Mouse (Mus musculus): ENCODE data around the gene Bzw2. TPM values are rescaled to one million over a fixed set of nuclear protein-coding genes. Genes with fewer than 3 reads are reported as not detected.

Gene Bzw2
- polyA plus RNA-seq, 1 experiment from 2014 or later = 343 TPM

DNA sequence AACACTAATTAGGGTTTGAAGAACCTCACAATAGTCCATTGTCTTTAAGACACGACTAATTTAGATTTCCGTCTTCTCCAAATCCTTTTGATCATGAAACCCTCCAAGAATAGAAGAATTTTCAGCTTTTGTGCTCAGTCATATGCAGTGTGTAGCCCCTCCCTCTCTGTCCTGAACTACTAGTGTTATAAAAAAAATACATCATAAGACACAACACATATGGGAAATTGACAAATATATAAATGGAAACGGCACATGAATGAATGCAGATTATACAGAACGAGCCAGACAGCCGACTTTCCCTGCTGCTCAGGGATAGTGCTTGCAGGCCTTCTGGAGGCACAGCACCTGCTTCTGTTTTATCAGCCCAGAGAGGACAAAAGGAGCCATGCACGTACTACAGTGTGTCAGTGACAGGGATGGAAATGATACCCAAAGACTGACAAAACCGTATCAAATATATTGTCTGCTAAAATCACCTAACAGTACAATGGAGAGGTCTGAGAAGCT is 62.5 kb downstream of the Bzw2 start:
- ATAC-seq (ENCODE audit: low FRiP score, low read depth) = no peak
- Histone ChIP-seq H3K27ac (replicated peaks) (no peak overlapping the region), H3K4me3 (no peak overlapping the region), H3K4me1 (replicated peaks) (no peaks in the 10 kb centered on the region), H3K27me3 (no peaks in the 10 kb centered on the region), H3K9me3 (no peaks in the 10 kb centered on the region), H3K4me2 (no peak overlapping the region), H3K9ac (no peak overlapping the region), H3K36me3 (peaks cover 32% of the 10 kb centered on the region)
- WGBS = 69% methylated on average over 7 of the region's 7 CpGs

- Histone ChIP-seq H3K36me3 (peaks cover 32% of the 10 kb centered on the region), H3K4me2 (no peak overlapping the region), H3K9ac (no peak overlapping the region), H3K9me3 (no peaks in the 10 kb centered on the region), H3K4me3 (no peak overlapping the region), H3K27me3 (no peaks in the 10 kb centered on the region), H3K27ac (replicated peaks) (no peak overlapping the region), H3K4me1 (replicated peaks) (no peaks in the 10 kb centered on the region)
- no peak for ATAC-seq (ENCODE audit: low FRiP score, low read depth)
- 65% methylated on average over 8 of the region's 8 CpGs for WGBS
Measured at GRCm38 (mm10) chr12:36093081-36093670, 64.7 kb downstream of the Bzw2 start.

DNA sequence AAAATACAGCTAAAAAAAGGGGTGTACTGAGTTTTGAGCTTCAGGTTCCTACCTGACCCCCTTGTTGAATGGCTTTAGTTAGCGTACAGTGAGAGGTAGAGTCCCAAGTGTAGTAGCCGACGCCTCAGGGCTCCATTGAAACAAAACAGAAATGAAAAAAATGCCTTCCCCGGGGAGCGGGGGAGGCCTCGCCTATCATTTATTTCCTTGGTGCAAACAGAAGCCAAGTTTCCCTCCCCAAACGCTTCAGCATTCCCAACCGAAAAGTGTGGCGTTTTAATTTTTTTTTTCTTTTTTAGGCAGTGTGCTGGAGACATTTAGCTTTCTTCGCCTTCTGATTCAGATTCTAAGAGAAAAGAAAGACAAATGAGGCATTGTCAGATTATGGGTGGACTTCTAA is 65.9 kb downstream of the Bzw2 start:
- H3K9ac ChIP-seq = no peak overlapping the region
- WGBS = 92% methylated on average over 10 of the region's 10 CpGs
- ATAC-seq (ENCODE audit: low FRiP score, low read depth) = no peak
- no peak overlapping the region for H3K27ac ChIP-seq (replicated peaks)
- peaks cover 30% of the 10 kb centered on the region for H3K36me3 ChIP-seq
- no peaks in the 10 kb centered on the region for H3K9me3 ChIP-seq
- no peak overlapping the region for H3K4me3 ChIP-seq
- no peaks in the 10 kb centered on the region for H3K4me1 ChIP-seq (replicated peaks)
- no peaks in the 10 kb centered on the region for H3K27me3 ChIP-seq
- no peak overlapping the region for H3K4me2 ChIP-seq

- Histone ChIP-seq H3K27ac (replicated peaks) (no peak overlapping the region), H3K9me3 (no peaks in the 10 kb centered on the region), H3K4me1 (replicated peaks) (no peaks in the 10 kb centered on the region), H3K4me3 (no peak overlapping the region), H3K36me3 (peaks cover 19% of the 10 kb centered on the region), H3K9ac (no peak overlapping the region), H3K27me3 (no peaks in the 10 kb centered on the region), H3K4me2 (no peak overlapping the region)
- 56% methylated on average over 6 of the region's 6 CpGs for WGBS
- 0 out of 2 replicates have a peak, but pooled peaks have one; percentile 16 for ATAC-seq (ENCODE audit: low FRiP score, low read depth)
Measured at GRCm38 (mm10) chr12:36089221-36089620, 68.7 kb downstream of the Bzw2 start.

DNA sequence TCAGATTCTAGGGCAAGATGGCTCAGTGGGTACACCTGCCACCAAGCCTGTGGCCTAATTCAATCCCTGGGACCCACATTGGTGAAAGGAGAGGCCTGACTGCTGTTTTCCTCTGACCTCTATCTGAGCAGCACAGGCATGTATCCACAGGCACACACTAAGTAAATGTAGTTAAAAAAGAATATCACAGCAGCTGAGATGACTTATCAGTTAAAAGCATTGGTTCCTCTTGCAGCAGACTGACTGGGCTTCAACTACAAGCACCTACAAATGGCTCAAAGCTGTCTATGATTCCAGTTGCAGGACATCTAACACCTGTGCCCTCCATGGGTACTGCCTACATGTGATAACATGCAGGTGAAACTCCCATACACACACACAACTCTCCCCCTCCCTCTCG is 69.1 kb downstream of the Bzw2 start:
- no peaks in the 10 kb centered on the region for H3K9me3 ChIP-seq
- no peak overlapping the region for H3K9ac ChIP-seq
- H3K4me1 ChIP-seq (replicated peaks) = no peaks in the 10 kb centered on the region
- ATAC-seq (ENCODE audit: low FRiP score, low read depth) = 0 out of 2 replicates have a peak, but pooled peaks have one; percentile 33
- H3K4me2 ChIP-seq = no peak overlapping the region
- no peak overlapping the region for H3K27ac ChIP-seq (replicated peaks)
- no peak overlapping the region for H3K4me3 ChIP-seq
- H3K36me3 ChIP-seq = peaks cover 19% of the 10 kb centered on the region
- 97% methylated on average over 1 of the region's 1 CpGs for WGBS
- no peaks in the 10 kb centered on the region for H3K27me3 ChIP-seq

GRCm38 (mm10) chr12:36085380-36085779 is 72.5 kb downstream of the Bzw2 start:
- no peaks in the 10 kb centered on the region for H3K9me3 ChIP-seq
- no peak for ATAC-seq (ENCODE audit: low FRiP score, low read depth)
- no peak overlapping the region for H3K4me2 ChIP-seq
- no peak overlapping the region for H3K9ac ChIP-seq
- no peak overlapping the region for H3K27ac ChIP-seq (replicated peaks)
- WGBS = 91% methylated on average over 2 of the region's 2 CpGs
- no peaks in the 10 kb centered on the region for H3K27me3 ChIP-seq
- H3K4me1 ChIP-seq (replicated peaks) = no peaks in the 10 kb centered on the region
- H3K4me3 ChIP-seq = no peak overlapping the region
- no peaks in the 10 kb centered on the region for H3K36me3 ChIP-seq

DNA sequence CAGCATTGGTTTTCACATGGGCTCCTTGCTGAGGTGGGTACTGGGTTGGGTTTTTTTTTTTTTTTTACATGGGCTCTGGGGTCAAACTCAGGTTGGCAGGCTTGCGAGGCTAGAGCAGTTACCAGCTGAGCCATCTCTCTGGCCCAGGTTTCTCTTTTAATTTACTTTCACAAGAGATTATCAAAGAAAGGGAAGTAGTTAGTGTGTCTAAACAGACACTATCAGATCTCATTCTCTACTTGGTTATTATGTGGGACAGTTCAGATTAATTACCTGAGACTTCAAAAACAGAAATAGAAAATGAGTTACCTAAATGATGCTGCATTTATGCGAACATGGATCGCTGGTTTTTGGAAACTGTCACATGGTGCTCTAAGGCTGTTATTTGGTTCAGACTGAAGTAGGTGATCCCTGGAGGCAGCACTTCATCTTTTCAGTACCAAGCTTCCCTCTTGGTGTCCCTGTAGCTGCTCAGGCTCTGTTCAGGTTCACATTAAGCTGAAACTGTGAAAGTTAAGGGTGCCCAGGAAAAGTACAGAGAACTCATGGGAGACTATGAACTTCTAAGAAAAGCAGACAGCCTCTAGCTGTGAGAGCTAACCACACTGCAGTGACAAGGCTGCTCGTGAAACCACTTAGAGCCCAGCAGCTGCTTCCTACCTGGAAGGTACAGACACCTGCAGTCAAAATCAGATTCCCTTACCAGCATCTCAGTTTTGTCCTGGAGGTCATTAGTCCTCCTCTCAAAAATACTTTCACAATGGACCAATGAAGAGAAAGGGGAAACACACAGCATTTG is 79.6 kb downstream of the Bzw2 start:
- H3K4me3 ChIP-seq = no peak overlapping the region
- 77% methylated on average over 4 of the region's 4 CpGs for WGBS
- H3K4me1 ChIP-seq (replicated peaks) = no peaks in the 10 kb centered on the region
- no peak for ATAC-seq (ENCODE audit: low FRiP score, low read depth)
- H3K27ac ChIP-seq (replicated peaks) = no peak overlapping the region
- H3K4me2 ChIP-seq = no peak overlapping the region
- H3K27me3 ChIP-seq = no peaks in the 10 kb centered on the region
- H3K9ac ChIP-seq = no peak overlapping the region
- no peaks in the 10 kb centered on the region for H3K9me3 ChIP-seq
- no peaks in the 10 kb centered on the region for H3K36me3 ChIP-seq

- H3K27ac ChIP-seq (replicated peaks) = no peak overlapping the region
- WGBS = 29% methylated on average over 5 of the region's 5 CpGs
Measured at GRCm38 (mm10) chr12:36072860-36073259, 85.0 kb downstream of the Bzw2 start.

GRCm38 (mm10) chr12:36070231-36070630 is 87.6 kb downstream of the Bzw2 start:
- H3K36me3 ChIP-seq = no peaks in the 10 kb centered on the region
- no peak overlapping the region for H3K27ac ChIP-seq (replicated peaks)
- no peak overlapping the region for H3K4me2 ChIP-seq
- 88% methylated on average over 4 of the region's 4 CpGs for WGBS
- ATAC-seq (ENCODE audit: low FRiP score, low read depth) = no peak
- no peak overlapping the region for H3K4me3 ChIP-seq
- no peaks in the 10 kb centered on the region for H3K4me1 ChIP-seq (replicated peaks)
- no peaks in the 10 kb centered on the region for H3K27me3 ChIP-seq
- H3K9me3 ChIP-seq = no peaks in the 10 kb centered on the region
- no peak overlapping the region for H3K9ac ChIP-seq

More at GRCm38 (mm10) chr12:36072860-36073259, 85.0 kb downstream of the Bzw2 start:
- Histone ChIP-seq H3K4me2 (no peak overlapping the region), H3K4me3 (no peak overlapping the region), H3K9ac (no peak overlapping the region), H3K36me3 (no peaks in the 10 kb centered on the region), H3K27me3 (no peaks in the 10 kb centered on the region), H3K9me3 (no peaks in the 10 kb centered on the region), H3K4me1 (replicated peaks) (no peaks in the 10 kb centered on the region)
- ATAC-seq (ENCODE audit: low FRiP score, low read depth) = no peak

- Histone ChIP-seq H3K27me3 (no peaks in the 10 kb centered on the region), H3K9ac (no peak overlapping the region), H3K4me3 (no peak overlapping the region), H3K4me1 (replicated peaks) (no peaks in the 10 kb centered on the region), H3K9me3 (no peaks in the 10 kb centered on the region), H3K4me2 (no peak overlapping the region), H3K27ac (replicated peaks) (no peak overlapping the region), H3K36me3 (no peaks in the 10 kb centered on the region)
- 91% methylated on average over 2 of the region's 2 CpGs for WGBS
- no peak for ATAC-seq (ENCODE audit: low FRiP score, low read depth)
Measured at GRCm38 (mm10) chr12:36067538-36067937, 90.3 kb downstream of the Bzw2 start.

- no peaks in the 10 kb centered on the region for H3K4me1 ChIP-seq (replicated peaks)
- no peak overlapping the region for H3K4me3 ChIP-seq
- no peak overlapping the region for H3K4me2 ChIP-seq
- no peaks in the 10 kb centered on the region for H3K27me3 ChIP-seq
- H3K27ac ChIP-seq (replicated peaks) = no peak overlapping the region
- no peaks in the 10 kb centered on the region for H3K9me3 ChIP-seq
- 52% methylated on average over 1 of the region's 1 CpGs for WGBS
- H3K9ac ChIP-seq = no peak overlapping the region
- no peak for ATAC-seq (ENCODE audit: low FRiP score, low read depth)
- H3K36me3 ChIP-seq = no peaks in the 10 kb centered on the region
Measured at GRCm38 (mm10) chr12:36065911-36066310, 92.0 kb downstream of the Bzw2 start.

DNA sequence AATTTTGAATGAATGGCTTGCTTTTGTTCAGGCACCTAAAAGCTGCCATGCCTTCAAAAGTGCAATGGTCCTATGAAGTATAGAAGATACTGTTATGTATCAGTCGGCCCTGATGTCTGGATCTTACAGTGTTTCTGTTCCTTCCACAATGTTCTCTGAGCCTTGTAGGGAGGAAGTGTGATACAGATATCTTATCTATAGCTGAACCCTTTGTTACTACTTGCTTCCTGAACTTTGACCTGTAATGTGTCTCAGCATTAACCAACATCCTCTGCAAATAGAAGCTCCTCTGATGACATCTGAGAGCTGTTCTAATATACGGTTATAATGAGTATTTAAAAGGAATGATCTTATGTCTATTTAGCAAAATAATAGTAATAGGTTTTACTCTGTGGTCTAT is 100.2 kb downstream of the Bzw2 start:
- no peaks in the 10 kb centered on the region for H3K27me3 ChIP-seq
- no peak overlapping the region for H3K9ac ChIP-seq
- no peak for ATAC-seq (ENCODE audit: low FRiP score, low read depth)
- no peaks in the 10 kb centered on the region for H3K9me3 ChIP-seq
- no peaks in the 10 kb centered on the region for H3K36me3 ChIP-seq
- no peaks in the 10 kb centered on the region for H3K4me1 ChIP-seq (replicated peaks)
- no peak overlapping the region for H3K4me2 ChIP-seq
- no peak overlapping the region for H3K27ac ChIP-seq (replicated peaks)
- no peak overlapping the region for H3K4me3 ChIP-seq
- 85% methylated on average over 2 of the region's 2 CpGs for WGBS
